Mouse (Mus musculus) B cell, adult 62 days (primary cell): Measurements from ENCODE around the gene Selenop. TPM values are rescaled to one million over a fixed set of nuclear protein-coding genes. Genes with fewer than 3 reads are reported as not detected.

Experiments
- total RNA-seq: library from RNA; stranded (reverse); gene quantifications from 4 replicates; pipeline ENCODE4 v1.2.4, GENCODE M21; 2023

Selenop gene
- 38.0 to 46.0 TPM (median 45.1 TPM) in 4 replicates for total RNA-seq

GRCm38 (mm10) chr15:3268247-3268646 is at the start of gene Selenop:
Selenop (plus strand) TSS chr15:3268547.

GRCm38 (mm10) chr15:3303426-3303825 is 35.1 kb downstream of the Selenop start, which contains the start of gene Ccdc152:
Ccdc152 (minus strand) TSS chr15:3303526.

Other genes with a start within 250 kb of the Selenop start
- gene Ccdc152, start 35.0 kb downstream of the Selenop start, total RNA-seq: not detected in 4 replicates